Mouse (Mus musculus): ENCODE measurements around the gene Tspoap1. TPM values are rescaled to one million over a fixed set of nuclear protein-coding genes. Genes with fewer than 3 reads are reported as not detected.

The Tspoap1 gene
- total RNA-seq, 2 experiments from 2014 or later: 7.6 to 9.5 TPM

- DNase-seq (ENCODE audit: low spot score in 2 of 2): peak in 1 of 2 experiments; percentile 38
These were observed 45.1 kb downstream of the Tspoap1 start for GRCm38 (mm10) chr11:87805448-87805847.

- DNase-seq (ENCODE audit: low spot score in 2 of 2): no peak
These were observed 47.1 kb downstream of the Tspoap1 start for GRCm38 (mm10) chr11:87807433-87807832.

GRCm38 (mm10) chr11:87808236-87808635 lies 47.9 kb downstream of the Tspoap1 start:
- no peak for DNase-seq (ENCODE audit: low spot score in 2 of 2)

- DNase-seq (ENCODE audit: low spot score in 2 of 2): no peak
These were observed 51.1 kb downstream of the Tspoap1 start for GRCm38 (mm10) chr11:87811396-87811795.

GRCm38 (mm10) chr11:87814831-87815230 lies 54.5 kb downstream of the Tspoap1 start:
- DNase-seq (ENCODE audit: low spot score in 2 of 2): no peak

- DNase-seq (ENCODE audit: low spot score in 2 of 2): peak; percentile 17 to 40
These were observed 56.5 kb downstream of the Tspoap1 start for GRCm38 (mm10) chr11:87816707-87817442.

GRCm38 (mm10) chr11:87817443-87817773 lies 57.1 kb downstream of the Tspoap1 start:
- no peak for DNase-seq (ENCODE audit: low spot score in 2 of 2)

- no peak for DNase-seq (ENCODE audit: low spot score in 2 of 2)
These were observed 61.2 kb downstream of the Tspoap1 start for GRCm38 (mm10) chr11:87821502-87821901.

- no peak for DNase-seq (ENCODE audit: low spot score in 2 of 2)
These were observed 68.0 kb downstream of the Tspoap1 start, which contains the start of gene Lpo for GRCm38 (mm10) chr11:87828239-87828900. Lpo (minus strand) TSS chr11:87828289.

Small RNA genes within 50 kb of the gene (microRNA-seq; reads per million reads assigned to microRNA genes)
- gene Mir142 (ENCODE audit: borderline number of aligned reads in 2 of 2) (0 reads per million in 2 experiments), gene Mir142b (ENCODE audit: borderline number of aligned reads in 2 of 2) (0 reads per million in 2 experiments)

Other genes with a start within 250 kb of the Tspoap1 start
- not detected for gene Gm11492, start 193.9 kb upstream of the Tspoap1 start, total RNA-seq (2021)
- 10 to 100 TPM; 39.9 to 63.2 TPM for gene Sept4, start 191.6 kb upstream of the Tspoap1 start, total RNA-seq (2021)
- 10 to 100 TPM; 25.6 to 29.7 TPM for gene Mtmr4, start 168.4 kb upstream of the Tspoap1 start, total RNA-seq (2021)
- under 1 TPM; 0.06 to 0.07 TPM for gene Hsf5, start 143.4 kb upstream of the Tspoap1 start, total RNA-seq (2021)
- 1 to 10 TPM; 4.7 to 5.1 TPM for gene Rnf43, start 97.8 kb upstream of the Tspoap1 start, total RNA-seq (2021)
- 10 to 100 TPM; 65.5 to 72.4 TPM for gene Supt4a, start 23.0 kb upstream of the Tspoap1 start, total RNA-seq (2021)
- not detected for gene Mpo, start 33.0 kb downstream of the Tspoap1 start, total RNA-seq (2021)
- not detected for gene Lpo, start 67.7 kb downstream of the Tspoap1 start, total RNA-seq (2021)
- gene Mks1, start 92.7 kb downstream of the Tspoap1 start, total RNA-seq (2021): 1 to 10 TPM; 5.9 to 8.9 TPM
- gene Epx, start 115.0 kb downstream of the Tspoap1 start, total RNA-seq (2021): not detected
- not detected for gene Olfr462, start 131.7 kb downstream of the Tspoap1 start, total RNA-seq (2021)
- gene Olfr463, start 136.8 kb downstream of the Tspoap1 start, total RNA-seq (2021): not detected
- gene Olfr464, start 160.4 kb downstream of the Tspoap1 start, total RNA-seq (2021): not detected
- gene Dynll2, start 227.0 kb downstream of the Tspoap1 start, total RNA-seq (2021): 100 to 1,000 TPM; 222 to 233 TPM